Mouse (Mus musculus) lung, postnatal 0 days (tissue): ENCODE measurements around the gene Vsir.

Source experiments
- CTCF ChIP-seq: IDR thresholded peaks from 2 replicates; pipeline ENCODE4 v1.5.1; 2016; ENCODE audit warnings: antibody characterized with exemption, mild to moderate bottlenecking
- EP300 ChIP-seq: IDR thresholded peaks from 2 replicates; pipeline ENCODE4 v1.6.1; 2016; ENCODE audit warnings: antibody characterized with exemption, mild to moderate bottlenecking, control low read depth

GRCm38 (mm10) chr10:60357901-60358300 lies 11.2 kb downstream of the Vsir start:
- no peak for TF ChIP-seq CTCF
- no peak for TF ChIP-seq EP300
